Mouse (Mus musculus) myocyte (in vitro differentiated cells): Measurements from ENCODE around the gene Zfp827. TPM values are rescaled to one million over a fixed set of nuclear protein-coding genes. Genes with fewer than 3 reads are reported as not detected.

ENCODE experiments used
- H3K27me3 ChIP-seq: one replicate; pipeline ENCODE4 v1.6.1; 2011; ENCODE audit not compliant: control insufficient read depth, insufficient read depth, insufficient read length
- H3K36me3 ChIP-seq: one replicate; pipeline ENCODE4 v1.6.1; 2011; ENCODE audit not compliant: control insufficient read depth, insufficient read depth
- H3K4me2 ChIP-seq: one replicate; pipeline ENCODE4 v1.6.1; 2011; ENCODE audit warnings: low read depth, control low read depth
- H3K4me3 ChIP-seq: one replicate; pipeline ENCODE4 v1.5.1; 2011; ENCODE audit warnings: mild to moderate bottlenecking, control low read depth, moderate library complexity
- H3K79me2 ChIP-seq: one replicate; pipeline ENCODE4 v1.6.1; 2011; ENCODE audit not compliant: control insufficient read depth, insufficient read depth
- H3ac ChIP-seq: one replicate; pipeline ENCODE4 v1.6.1; 2011; ENCODE audit not compliant: control insufficient read depth, insufficient read length
- CEBPB ChIP-seq: IDR thresholded peaks from 2 replicates; pipeline ENCODE4 v1.6.1; 2011; ENCODE audit warnings: mild to moderate bottlenecking, moderate library complexity; ENCODE audit not compliant: poor library complexity, insufficient read depth, severe bottlenecking
- E2F4 ChIP-seq: IDR thresholded peaks from one replicate; pipeline ENCODE4 v1.6.1; 2011; ENCODE audit warnings: mild to moderate bottlenecking, control low read depth, moderate library complexity; ENCODE audit not compliant: insufficient read depth
- MAX ChIP-seq: IDR thresholded peaks from one replicate; pipeline ENCODE4 v1.6.1; 2011; ENCODE audit warnings: low read depth, mild to moderate bottlenecking, control low read depth
- MYOD1 ChIP-seq, 3 experiments: IDR thresholded peaks; one replicate each; pipeline ENCODE4 v1.6.1; 2011; ENCODE audit warnings: control low read depth in 2 of 3, low read depth in 2 of 3, mild to moderate bottlenecking in 2 of 3, moderate library complexity in 1 of 3; ENCODE audit not compliant: insufficient read length in 2 of 3, control insufficient read depth in 1 of 3
- MYOG ChIP-seq, 3 experiments: IDR thresholded peaks; one replicate each; pipeline ENCODE4 v1.6.1; 2011; ENCODE audit warnings: control low read depth in 2 of 3, low read depth in 2 of 3, mild to moderate bottlenecking in 2 of 3; ENCODE audit not compliant: insufficient read length in 2 of 3, control insufficient read depth in 1 of 3, insufficient read depth in 1 of 3
- POLR2A ChIP-seq: IDR thresholded peaks from one replicate; pipeline ENCODE4 v1.6.1; 2011; ENCODE audit warnings: low read depth, mild to moderate bottlenecking, control low read depth, moderate library complexity; ENCODE audit not compliant: insufficient read length
- POLR2AphosphoS2 ChIP-seq: IDR thresholded peaks from one replicate; pipeline ENCODE4 v1.6.1; 2011; ENCODE audit warnings: low read depth, control low read depth; ENCODE audit not compliant: insufficient read length
- REST ChIP-seq: IDR thresholded peaks from one replicate; pipeline ENCODE4 v1.6.1; 2011; ENCODE audit warnings: mild to moderate bottlenecking, control low read depth, moderate library complexity; ENCODE audit not compliant: insufficient read depth, insufficient read length
- SRF ChIP-seq: IDR thresholded peaks from one replicate; pipeline ENCODE4 v1.6.1; 2011; ENCODE audit warnings: low read depth; ENCODE audit not compliant: control insufficient read depth, insufficient read length
- TCF12 ChIP-seq: IDR thresholded peaks from one replicate; pipeline ENCODE4 v1.6.1; 2011; ENCODE audit warnings: mild to moderate bottlenecking, control low read depth; ENCODE audit not compliant: poor library complexity, insufficient read depth, severe bottlenecking
- TCF3 ChIP-seq: IDR thresholded peaks from one replicate; pipeline ENCODE4 v1.6.1; 2011; ENCODE audit warnings: low read depth, control low read depth; ENCODE audit not compliant: insufficient read length
- USF1 ChIP-seq: IDR thresholded peaks from one replicate; pipeline ENCODE4 v1.6.1; 2011; ENCODE audit warnings: low read depth, mild to moderate bottlenecking, control low read depth, moderate library complexity
- polyA plus RNA-seq: library from polyadenylated mRNA; unstranded; fragments of >200 nt; fragmentation: generic; extraction: Trizol; gene quantifications from one replicate; pipeline ENCODE4 v1.2.1, GENCODE M21; 2012; ENCODE audit warnings: missing spikeins

Gene Zfp827
- polyA plus RNA-seq, 1 experiment: 7.7 TPM

- Histone ChIP-seq H3ac (no peak overlapping the region), H3K27me3 (no peaks in the 10 kb centered on the region), H3K36me3 (peaks cover 12% of the 10 kb centered on the region), H3K4me2 (no peak overlapping the region), H3K79me2 (no peaks in the 10 kb centered on the region), H3K4me3 (no peak overlapping the region)
- TF ChIP-seq E2F4: no peak
- TF ChIP-seq TCF3: no peak
- TF ChIP-seq MAX: no peak
- no peak for TF ChIP-seq CEBPB
- no peak for TF ChIP-seq MYOD1 (IDR thresholded peaks at IDR 0.05; ENCODE audit: control insufficient read depth in 1 of 3, insufficient read length in 2 of 3, low read depth in 2 of 3)
- TF ChIP-seq USF1: no peak
- no peak for TF ChIP-seq TCF12
- TF ChIP-seq MYOG (IDR thresholded peaks at IDR 0.05; ENCODE audit: control insufficient read depth in 1 of 3, insufficient read depth in 1 of 3, insufficient read length in 2 of 3, low read depth in 2 of 3): no peak
- no peak for TF ChIP-seq SRF
- no peak for TF ChIP-seq POLR2AphosphoS2
- TF ChIP-seq POLR2A: no peak
- TF ChIP-seq REST: no peak
These were observed 127.4 kb downstream of the Zfp827 start for GRCm38 (mm10) chr8:79155556-79156161.

GRCm38 (mm10) chr8:79157366-79157765 lies 129.1 kb downstream of the Zfp827 start:
- Histone ChIP-seq H3K4me3 (no peak overlapping the region), H3K79me2 (no peaks in the 10 kb centered on the region), H3K27me3 (no peaks in the 10 kb centered on the region), H3K4me2 (no peak overlapping the region), H3K36me3 (peaks cover 12% of the 10 kb centered on the region), H3ac (no peak overlapping the region)
- no peak for TF ChIP-seq MYOG (IDR thresholded peaks at IDR 0.05; ENCODE audit: control insufficient read depth in 1 of 3, insufficient read depth in 1 of 3, insufficient read length in 2 of 3, low read depth in 2 of 3)
- TF ChIP-seq MYOD1 (IDR thresholded peaks at IDR 0.05; ENCODE audit: control insufficient read depth in 1 of 3, insufficient read length in 2 of 3, low read depth in 2 of 3): no peak
- no peak for TF ChIP-seq SRF
- no peak for TF ChIP-seq CEBPB
- no peak for TF ChIP-seq POLR2AphosphoS2
- no peak for TF ChIP-seq MAX
- no peak for TF ChIP-seq USF1
- no peak for TF ChIP-seq REST
- no peak for TF ChIP-seq POLR2A
- no peak for TF ChIP-seq TCF12
- no peak for TF ChIP-seq TCF3
- no peak for TF ChIP-seq E2F4

GRCm38 (mm10) chr8:79158357-79158756 lies 130.1 kb downstream of the Zfp827 start:
- no peaks in the 10 kb centered on the region for H3K79me2 ChIP-seq
- TF ChIP-seq POLR2A: no peak
- TF ChIP-seq MAX: no peak
- TF ChIP-seq CEBPB: no peak
- no peak for TF ChIP-seq TCF3
- TF ChIP-seq POLR2AphosphoS2: no peak
- no peak for TF ChIP-seq MYOG (IDR thresholded peaks at IDR 0.05; ENCODE audit: control insufficient read depth in 1 of 3, insufficient read depth in 1 of 3, insufficient read length in 2 of 3, low read depth in 2 of 3)
- no peak for TF ChIP-seq MYOD1 (IDR thresholded peaks at IDR 0.05; ENCODE audit: control insufficient read depth in 1 of 3, insufficient read length in 2 of 3, low read depth in 2 of 3)
- no peak for TF ChIP-seq SRF
- H3K4me3 ChIP-seq: no peak overlapping the region
- H3K36me3 ChIP-seq: peaks cover 12% of the 10 kb centered on the region
- H3K27me3 ChIP-seq: no peaks in the 10 kb centered on the region
- no peak overlapping the region for H3K4me2 ChIP-seq
- H3ac ChIP-seq: no peak overlapping the region

- Histone ChIP-seq H3K79me2 (no peaks in the 10 kb centered on the region), H3K36me3 (peaks cover 12% of the 10 kb centered on the region), H3K4me3 (no peak overlapping the region), H3ac (no peak overlapping the region), H3K27me3 (no peaks in the 10 kb centered on the region), H3K4me2 (no peak overlapping the region)
- TF ChIP-seq POLR2AphosphoS2: no peak
- no peak for TF ChIP-seq SRF
- no peak for TF ChIP-seq MAX
- no peak for TF ChIP-seq TCF3
- TF ChIP-seq REST: no peak
- TF ChIP-seq USF1: no peak
- no peak for TF ChIP-seq POLR2A
- TF ChIP-seq MYOG (IDR thresholded peaks at IDR 0.05; ENCODE audit: control insufficient read depth in 1 of 3, insufficient read depth in 1 of 3, insufficient read length in 2 of 3, low read depth in 2 of 3): no peak
- TF ChIP-seq CEBPB: no peak
- no peak for TF ChIP-seq TCF12
- TF ChIP-seq E2F4: no peak
- TF ChIP-seq MYOD1 (IDR thresholded peaks at IDR 0.05; ENCODE audit: control insufficient read depth in 1 of 3, insufficient read length in 2 of 3, low read depth in 2 of 3): no peak
These were observed 131.2 kb downstream of the Zfp827 start for GRCm38 (mm10) chr8:79159397-79159796.

- TF ChIP-seq CEBPB: no peak
- no peak for TF ChIP-seq SRF
- TF ChIP-seq REST: no peak
- no peak for TF ChIP-seq MAX
- TF ChIP-seq MYOD1 (IDR thresholded peaks at IDR 0.05; ENCODE audit: control insufficient read depth in 1 of 3, insufficient read length in 2 of 3, low read depth in 2 of 3): no peak
- no peak for TF ChIP-seq USF1
- TF ChIP-seq POLR2AphosphoS2: no peak
- TF ChIP-seq TCF12: no peak
- no peak for TF ChIP-seq MYOG (IDR thresholded peaks at IDR 0.05; ENCODE audit: control insufficient read depth in 1 of 3, insufficient read depth in 1 of 3, insufficient read length in 2 of 3, low read depth in 2 of 3)
- no peak for TF ChIP-seq TCF3
- TF ChIP-seq POLR2A: no peak
- TF ChIP-seq E2F4: no peak
- peaks cover 8% of the 10 kb centered on the region for H3K36me3 ChIP-seq
- H3ac ChIP-seq: no peak overlapping the region
- no peak overlapping the region for H3K4me2 ChIP-seq
- H3K4me3 ChIP-seq: no peak overlapping the region
- no peaks in the 10 kb centered on the region for H3K79me2 ChIP-seq
- no peaks in the 10 kb centered on the region for H3K27me3 ChIP-seq
These were observed 132.1 kb downstream of the Zfp827 start for GRCm38 (mm10) chr8:79160302-79160701.
